Mouse (Mus musculus) neural tube, embryonic 12.5 days (tissue): ENCODE results near the gene Dzank1. TPM values are rescaled to one million over a fixed set of nuclear protein-coding genes. Genes with fewer than 3 reads are reported as not detected.

ENCODE experiments used
- ATAC-seq: fragments of 200-750 bp; cut with Nextera tagmentation; 2 replicates; pipeline ENCODE4 v1.8.0; 2017; ENCODE audit warnings: low read depth, mild to moderate bottlenecking, moderate TSS enrichment, moderate library complexity; ENCODE audit not compliant: low FRiP score
- H3K27ac ChIP-seq: fragments of 300-500 bp; sonication (generic); 2 replicates; pipeline ENCODE4 v1.5.1; 2016
- H3K27me3 ChIP-seq: fragments of 300-500 bp; sonication (generic); replicated peaks from 2 replicates; pipeline ENCODE4 v1.6.1; 2016; ENCODE audit warnings: mild to moderate bottlenecking
- H3K36me3 ChIP-seq: fragments of 300-500 bp; sonication (generic); 2 replicates; pipeline ENCODE4 v1.6.1; 2016; ENCODE audit warnings: mild to moderate bottlenecking
- H3K4me1 ChIP-seq: fragments of 300-500 bp; sonication (generic); 2 replicates; pipeline ENCODE4 v1.6.1; 2016
- H3K4me2 ChIP-seq: fragments of 300-500 bp; sonication (generic); replicated peaks from 2 replicates; pipeline ENCODE4 v1.6.1; 2016; ENCODE audit warnings: mild to moderate bottlenecking
- H3K4me3 ChIP-seq: fragments of 300-500 bp; sonication (generic); 2 replicates; pipeline ENCODE4 v1.5.1; 2016
- H3K9ac ChIP-seq: fragments of 300-500 bp; sonication (generic); 2 replicates; pipeline ENCODE4 v1.6.1; 2016; ENCODE audit warnings: mild to moderate bottlenecking
- H3K9me3 ChIP-seq: fragments of 300-500 bp; sonication (generic); 2 replicates; pipeline ENCODE4 v1.6.1; 2016; ENCODE audit warnings: mild to moderate bottlenecking
- WGBS: fragments of 180-500 bp; shearing (Covaris S2); methylation state at CpG from one replicate; pipeline ENCODE4 v1.1.7; 2016; 5-methylcytosine and 5-hydroxymethylcytosine counted together
- polyA plus RNA-seq: library from polyadenylated mRNA; unstranded; fragments of >200 nt; fragmentation: Nextera tagmentation; extraction: Ambion mirVana; gene quantifications from 2 replicates; pipeline ENCODE4 v1.2.1, GENCODE M21; 2016

Dzank1 gene
- polyA plus RNA-seq, 1 experiment from 2014 or later = 7.2 TPM

- Histone ChIP-seq H3K9me3 (no peaks in the 10 kb centered on the region), H3K4me1 (no peaks in the 10 kb centered on the region), H3K4me2 (no peak overlapping the region), H3K36me3 (no peaks in the 10 kb centered on the region), H3K27me3 (no peaks in the 10 kb centered on the region), H3K27ac (no peak overlapping the region), H3K9ac (no peak overlapping the region), H3K4me3 (no peak overlapping the region)
- 83% methylated on average over 5 of the region's 5 CpGs for WGBS
- no peak for ATAC-seq
These were observed 95.9 kb downstream of the Dzank1 start for GRCm38 (mm10) chr2:144431286-144431825.

GRCm38 (mm10) chr2:144429171-144429570 is 98.0 kb downstream of the Dzank1 start:
- H3K4me3 ChIP-seq = no peak overlapping the region
- no peak overlapping the region for H3K4me2 ChIP-seq
- no peak for ATAC-seq
- WGBS = 78% methylated on average over 7 of the region's 7 CpGs
- H3K9ac ChIP-seq = no peak overlapping the region
- H3K27ac ChIP-seq = no peak overlapping the region
- H3K4me1 ChIP-seq = no peaks in the 10 kb centered on the region
- H3K36me3 ChIP-seq = no peaks in the 10 kb centered on the region
- no peaks in the 10 kb centered on the region for H3K27me3 ChIP-seq
- no peaks in the 10 kb centered on the region for H3K9me3 ChIP-seq

GRCm38 (mm10) chr2:144428659-144429058 is 98.6 kb downstream of the Dzank1 start:
- Histone ChIP-seq H3K36me3 (no peaks in the 10 kb centered on the region), H3K27me3 (no peaks in the 10 kb centered on the region), H3K4me1 (no peaks in the 10 kb centered on the region), H3K9me3 (no peaks in the 10 kb centered on the region), H3K4me2 (no peak overlapping the region), H3K27ac (no peak overlapping the region), H3K9ac (no peak overlapping the region), H3K4me3 (no peak overlapping the region)
- WGBS = 88% methylated on average over 8 of the region's 8 CpGs
- ATAC-seq = no peak

- no peaks in the 10 kb centered on the region for H3K9me3 ChIP-seq
- WGBS = 83% methylated on average over 5 of the region's 5 CpGs
- ATAC-seq = no peak
These were observed 99.4 kb downstream of the Dzank1 start for GRCm38 (mm10) chr2:144427852-144428251.

GRCm38 (mm10) chr2:144425761-144426160 is 101.5 kb downstream of the Dzank1 start:
- Histone ChIP-seq H3K27ac (no peak overlapping the region), H3K4me2 (no peak overlapping the region), H3K9ac (no peak overlapping the region), H3K4me1 (no peaks in the 10 kb centered on the region), H3K36me3 (no peaks in the 10 kb centered on the region), H3K9me3 (no peaks in the 10 kb centered on the region), H3K27me3 (no peaks in the 10 kb centered on the region), H3K4me3 (no peak overlapping the region)
- no peak for ATAC-seq
- WGBS = 80% methylated on average over 1 of the region's 1 CpGs

More at GRCm38 (mm10) chr2:144427852-144428251, 99.4 kb downstream of the Dzank1 start:
- Histone ChIP-seq H3K4me1 (no peaks in the 10 kb centered on the region), H3K27ac (no peak overlapping the region), H3K27me3 (no peaks in the 10 kb centered on the region), H3K4me3 (no peak overlapping the region), H3K36me3 (no peaks in the 10 kb centered on the region), H3K9ac (no peak overlapping the region), H3K4me2 (no peak overlapping the region)

- H3K27me3 ChIP-seq = no peaks in the 10 kb centered on the region
- no peaks in the 10 kb centered on the region for H3K9me3 ChIP-seq
- 85% methylated on average over 10 of the region's 10 CpGs for WGBS
- ATAC-seq = no peak
- H3K4me2 ChIP-seq = no peak overlapping the region
- H3K4me3 ChIP-seq = no peak overlapping the region
- peaks cover 8% of the 10 kb centered on the region; the same call in 1 of the 2 replicates for H3K4me1 ChIP-seq
- H3K9ac ChIP-seq = no peak overlapping the region
- H3K27ac ChIP-seq = no peak overlapping the region
- H3K36me3 ChIP-seq = no peaks in the 10 kb centered on the region
These were observed 105.0 kb downstream of the Dzank1 start for GRCm38 (mm10) chr2:144422094-144422675.

Other genes with a start within 250 kb of the Dzank1 start
- gene Ovol2, start 195.3 kb downstream of the Dzank1 start, polyA plus RNA-seq = 0.13 and 0.16 TPM in 2 replicates
- gene Kat14, start 158.4 kb downstream of the Dzank1 start, polyA plus RNA-seq = 38.8 and 39.8 TPM in 2 replicates
- 3.3 TPM in 1 of 2 replicates, not detected in the other for gene Pet117, start 158.4 kb downstream of the Dzank1 start, polyA plus RNA-seq
- gene Polr3f, start 304 bp upstream of the Dzank1 start, polyA plus RNA-seq = 33.3 and 33.9 TPM in 2 replicates
- gene Rbbp9, start 23.5 kb upstream of the Dzank1 start, polyA plus RNA-seq = 53.9 and 58.0 TPM in 2 replicates
- 96.1 and 97.2 TPM in 2 replicates for gene Sec23b, start 28.8 kb upstream of the Dzank1 start, polyA plus RNA-seq
- 46.4 and 51.2 TPM in 2 replicates for gene Smim26, start 66.6 kb upstream of the Dzank1 start, polyA plus RNA-seq
- 42.7 and 49.8 TPM in 2 replicates for gene Dtd1, start 72.5 kb upstream of the Dzank1 start, polyA plus RNA-seq